19 mouse cellular contexts compared by ENCODE assay signal in the genomic region with DNA sequence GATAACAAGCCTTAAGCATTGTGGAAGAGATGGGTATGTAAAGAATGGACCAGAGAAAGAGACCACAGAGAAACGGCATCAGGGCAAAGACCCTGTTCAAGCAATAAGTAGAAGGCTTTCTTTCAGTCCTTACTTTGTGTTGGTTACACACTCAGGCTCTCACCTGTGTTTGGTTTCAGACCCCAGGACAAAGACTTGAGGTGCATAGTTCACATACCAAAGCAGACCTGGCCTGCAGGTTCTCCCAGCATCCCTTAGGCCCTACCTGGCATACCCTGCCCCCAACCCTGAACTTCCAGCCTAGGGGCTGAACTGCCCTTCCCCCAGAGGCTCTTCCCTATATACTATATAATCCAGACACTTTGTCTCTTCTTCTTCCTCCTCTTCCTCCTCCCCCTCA.
"Had no signal": no experiment of that assay in that cellular context is flagged by ENCODE, and none has a peak within 500 bp of the region (broad histone marks: within the 10 kb centered on the region; RNA-seq: fewer than 3 reads in every experiment).

No protein-coding gene starts in this region.

- H3K4me2 ChIP-seq: limb, embryonic 12.5 days; midbrain, embryonic 11.5 days; neural tube, embryonic 13.5 days had no signal

- H3K27me3 ChIP-seq: limb, embryonic 12.5 days; megakaryocyte, embryonic 14.5 days; neural tube, embryonic 13.5 days had no signal

- H3K4me3 ChIP-seq: layer of hippocampus, adult 2 months; limb, embryonic 12.5 days; megakaryocyte, embryonic 14.5 days; neural tube, embryonic 13.5 days had no signal

- H3K27ac ChIP-seq: kidney, postnatal 0 days; layer of hippocampus, adult 2 months; limb, embryonic 12.5 days; liver, embryonic 14.5 days; macrophage; neural tube, embryonic 13.5 days had no signal

- H3K9me3 ChIP-seq: limb, embryonic 12.5 days; neural tube, embryonic 13.5 days had no signal

- ATAC-seq: inflammation-experienced regulatory T-cells, adult 6 months; intestine, postnatal 0 days; midbrain, embryonic 16.5 days had no signal

- H3K9ac ChIP-seq: limb, embryonic 12.5 days; liver, embryonic 14.5 days; neural tube, embryonic 13.5 days had no signal

- DNase-seq: kidney, adult 8-10 months; kidney, postnatal 36 days; liver; retina, postnatal 1 day; right cerebral cortex, postnatal 4 days; spleen, adult 18-20 months; thymus, adult 18-20 months; thymus, postnatal 14 days had no signal

- H3K4me1 ChIP-seq: limb, embryonic 12.5 days had no signal

- H3K36me3 ChIP-seq: limb, embryonic 12.5 days; neural tube, embryonic 13.5 days had no signal
